In the genomic region with DNA sequence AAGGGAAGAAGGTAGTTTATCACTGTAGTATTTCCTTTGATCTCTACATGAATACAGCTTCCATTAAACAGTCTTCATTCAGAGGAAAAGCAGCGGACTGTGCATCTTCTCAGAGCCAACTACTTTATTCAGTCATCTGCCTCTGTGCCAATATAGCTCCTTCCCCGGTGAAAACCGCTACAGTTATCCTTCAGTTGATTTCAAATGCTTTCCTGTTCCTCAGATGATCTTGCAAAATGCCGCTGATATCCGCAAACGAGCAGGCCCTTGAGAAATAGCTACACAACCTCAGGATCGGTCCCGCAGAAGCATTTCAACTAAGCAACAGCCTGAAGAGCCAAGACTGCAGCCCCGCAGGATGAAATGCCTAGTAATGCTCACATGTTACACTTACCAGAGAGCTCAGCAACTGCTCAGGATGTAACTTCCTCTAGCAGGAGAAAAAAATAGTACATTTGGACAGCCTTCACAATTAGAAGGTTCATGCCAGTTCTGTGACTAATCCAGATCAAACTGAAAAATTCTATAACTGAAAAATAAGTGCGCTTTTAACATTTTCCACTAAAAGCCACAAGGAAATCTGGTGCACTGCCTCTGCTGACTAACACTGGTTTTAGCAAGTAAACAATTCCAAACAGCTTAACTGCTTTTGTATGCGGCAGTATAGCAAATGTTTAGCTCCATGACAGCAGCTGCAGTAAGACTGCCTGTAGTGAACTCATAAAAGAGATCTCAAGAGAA, we compare ENCODE assay signal across 8 mouse cellular contexts. TPM values are rescaled to one million over a fixed set of nuclear protein-coding genes. Genes with fewer than 3 reads are reported as not detected.
A peak's percentile ranks its signal among the peaks of the same experiment; 100 is the strongest.
DNase-seq lines count a peak whose midpoint lies in the region; ATAC-seq lines count a peak whose summit lies in the region.

No protein-coding gene starts in this region.

- no peaks in the 10 kb centered on the region for H3K27me3 ChIP-seq in intestine, embryonic 16.5 days (replicated peaks; ENCODE audit: control insufficient read depth, insufficient read depth, low read length)
- H3K27me3 ChIP-seq in limb, embryonic 11.5 days (ENCODE audit: control insufficient read depth, insufficient read depth, low read length), result no peaks in the 10 kb centered on the region
- H3K27me3 ChIP-seq in midbrain, embryonic 13.5 days, result no peaks in the 10 kb centered on the region
- no peaks in the 10 kb centered on the region for H3K27me3 ChIP-seq in stomach, embryonic 14.5 days (ENCODE audit: control insufficient read depth, insufficient read depth, low read length)

- H3K9me3 ChIP-seq in intestine, embryonic 16.5 days (ENCODE audit: control insufficient read depth, low read length), result no peaks in the 10 kb centered on the region
- H3K9me3 ChIP-seq in limb, embryonic 11.5 days (ENCODE audit: control insufficient read depth, low read length), result no peaks in the 10 kb centered on the region
- H3K9me3 ChIP-seq in midbrain, embryonic 13.5 days, result no peaks in the 10 kb centered on the region
- no peaks in the 10 kb centered on the region for H3K9me3 ChIP-seq in stomach, embryonic 14.5 days (ENCODE audit: control insufficient read depth, low read depth, low read length)

- H3K9ac ChIP-seq in intestine, embryonic 16.5 days (ENCODE audit: low read depth, low read length), result peak overlapping the region; percentile 51
- H3K9ac ChIP-seq in limb, embryonic 11.5 days (ENCODE audit: low read length), result no peak overlapping the region; the same call in 1 of the 2 replicates
- peak overlapping the region; percentile 58 for H3K9ac ChIP-seq in midbrain, embryonic 13.5 days (replicated peaks)
- no peak overlapping the region for H3K9ac ChIP-seq in stomach, embryonic 14.5 days (replicated peaks; ENCODE audit: low read depth, low read length)

- H3K4me2 ChIP-seq in intestine, embryonic 16.5 days (ENCODE audit: low read depth, low read length), result peak overlapping the region; percentile 44
- H3K4me2 ChIP-seq in limb, embryonic 11.5 days (ENCODE audit: low read depth, severe bottlenecking), result peak overlapping the region; percentile 11; the same call in 1 of the 2 replicates
- H3K4me2 ChIP-seq in midbrain, embryonic 13.5 days (replicated peaks), result peak overlapping the region; percentile 53
- peak overlapping the region; percentile 32 for H3K4me2 ChIP-seq in stomach, embryonic 14.5 days (replicated peaks; ENCODE audit: low read depth, low read length)

- H3K27ac ChIP-seq in intestine, embryonic 16.5 days (ENCODE audit: low read length), result peak overlapping the region; percentile 84
- H3K27ac ChIP-seq in limb, embryonic 11.5 days (replicated peaks; ENCODE audit: low read depth, low read length), result peak overlapping the region; percentile 69
- H3K27ac ChIP-seq in midbrain, embryonic 13.5 days, result peak overlapping the region; percentile 81
- H3K27ac ChIP-seq in stomach, embryonic 14.5 days (ENCODE audit: low read length), result peak overlapping the region; percentile 82; the same call in 1 of the 2 replicates

- DNase-seq in 416B (ENCODE audit: low read depth), result peak; percentile 95
- peak; percentile 63 for DNase-seq in adrenal gland, adult 2 months
- DNase-seq in embryo, embryonic 9.5 days (ENCODE audit: extremely low spot score), result peak; percentile 31
- peak; percentile 19 for DNase-seq in gastrocnemius, postnatal 25 days
- DNase-seq in limb, embryonic 11.5 days (ENCODE audit: low spot score), result peak; percentile 38

- peak overlapping the region; percentile 33 for H3K4me3 ChIP-seq in intestine, embryonic 16.5 days (ENCODE audit: low read length)
- no peak overlapping the region for H3K4me3 ChIP-seq in limb, embryonic 11.5 days (ENCODE audit: low read depth, low read length)
- H3K4me3 ChIP-seq in midbrain, embryonic 13.5 days (replicated peaks), result peak overlapping the region; percentile 31
- no peak overlapping the region; the same call in 1 of the 2 replicates for H3K4me3 ChIP-seq in stomach, embryonic 14.5 days (ENCODE audit: low read depth, low read length)

- H3K4me1 ChIP-seq in intestine, embryonic 16.5 days (ENCODE audit: control insufficient read depth, insufficient read depth, low read length), result peaks cover 7% of the 10 kb centered on the region; the same call in 1 of the 2 replicates
- peaks cover 19% of the 10 kb centered on the region for H3K4me1 ChIP-seq in limb, embryonic 11.5 days (ENCODE audit: control insufficient read depth, insufficient read depth, low read length)
- H3K4me1 ChIP-seq in midbrain, embryonic 13.5 days (replicated peaks), result peaks cover 27% of the 10 kb centered on the region
- H3K4me1 ChIP-seq in stomach, embryonic 14.5 days (ENCODE audit: control insufficient read depth, insufficient read depth, low read length), result peaks cover 12% of the 10 kb centered on the region; the same call in 1 of the 2 replicates

- 40% methylated on average over 11 of the region's 11 CpGs for WGBS in intestine, embryonic 16.5 days
- 35% methylated on average over 11 of the region's 11 CpGs for WGBS in limb, embryonic 11.5 days
- WGBS in midbrain, embryonic 13.5 days, result 13% methylated on average over 11 of the region's 11 CpGs
- WGBS in stomach, embryonic 14.5 days, result 41% methylated on average over 11 of the region's 11 CpGs

- ATAC-seq in intestine, embryonic 16.5 days, result peak; percentile 48; the same call in 1 of the 2 replicates
- ATAC-seq in limb, embryonic 11.5 days (ENCODE audit: insufficient number of reproducible peaks, low FRiP score, low TSS enrichment, low read depth), result no peak
- peak; percentile 62 for ATAC-seq in midbrain, embryonic 13.5 days
- ATAC-seq in stomach, embryonic 14.5 days (ENCODE audit: insufficient number of reproducible peaks, insufficient read depth, low FRiP score, low read depth), result no peak

- H3K36me3 ChIP-seq in intestine, embryonic 16.5 days (ENCODE audit: control insufficient read depth, insufficient read depth, low read length), result no peaks in the 10 kb centered on the region
- no peaks in the 10 kb centered on the region for H3K36me3 ChIP-seq in limb, embryonic 11.5 days (ENCODE audit: control insufficient read depth, insufficient read depth, low read length)
- no peaks in the 10 kb centered on the region for H3K36me3 ChIP-seq in midbrain, embryonic 13.5 days
- H3K36me3 ChIP-seq in stomach, embryonic 14.5 days (ENCODE audit: control insufficient read depth, insufficient read depth, low read length), result no peaks in the 10 kb centered on the region

RNA-seq across cellular contexts. Expression of gene Ankrd28, which starts 49.0 kb away (rescaled TPM):
- 10 to 100 TPM; 10.4 to 17.7 TPM for total RNA-seq in adrenal gland, adult 2 months (2021)
- polyA plus RNA-seq in adrenal gland, adult 2 months (2012; rRNA removed), result 1.2 and 3.2 TPM in 2 replicates
- total RNA-seq in gastrocnemius, postnatal 25 days (2021), result 10 to 100 TPM; 34.6 to 41.3 TPM
- 5.1 and 5.4 TPM in 2 replicates for polyA plus RNA-seq in intestine, embryonic 16.5 days (2015; fragmentation: Nextera tagmentation; extraction: Ambion mirVana)
- 9.9 and 10.2 TPM in 2 replicates for polyA plus RNA-seq in limb, embryonic 11.5 days (2014; fragmentation: Nextera tagmentation; extraction: Ambion mirVana)
- polyA plus RNA-seq in midbrain, embryonic 13.5 days (2015; fragmentation: Nextera tagmentation; extraction: Ambion mirVana), result 9.9 and 11.1 TPM in 2 replicates
- polyA plus RNA-seq in stomach, embryonic 14.5 days (2014; fragmentation: Nextera tagmentation; extraction: Ambion mirVana), result 11.4 and 12.1 TPM in 2 replicates

Comparison
In these comparisons a context has a peak if more than half of its experiments do, and no peak if none do; other contexts are left out.
1. DNase-seq: peak in every context shown above with its lines; median percentile 95 in 416B; 63 in adrenal gland, adult 2 months; 38 in limb, embryonic 11.5 days; 31 in embryo, embryonic 9.5 days; 19 in gastrocnemius, postnatal 25 days.
2. ATAC-seq: peak in intestine, embryonic 16.5 days (single experiment) and midbrain, embryonic 13.5 days (single experiment); none in limb, embryonic 11.5 days (single experiment) and stomach, embryonic 14.5 days (single experiment).
3. H3K4me3 ChIP-seq: peak in intestine, embryonic 16.5 days (single experiment) and midbrain, embryonic 13.5 days (single experiment); none in limb, embryonic 11.5 days (single experiment) and stomach, embryonic 14.5 days (single experiment).
4. H3K9ac ChIP-seq: peak in intestine, embryonic 16.5 days (single experiment) and midbrain, embryonic 13.5 days (single experiment); none in limb, embryonic 11.5 days (single experiment) and stomach, embryonic 14.5 days (single experiment).
5. Peak in every context shown above with its lines, with median percentiles within 50 percentile points of each other: H3K27ac ChIP-seq and H3K4me2 ChIP-seq.